Mouse (Mus musculus): ENCODE results near the gene AW146154.

GRCm38 (mm10) chr7:41500151-41500934, 653 bp upstream of the AW146154 start:
- no peak for TF ChIP-seq EP300 (IDR thresholded peaks at IDR 0.05; ENCODE audit: low read depth)
- peak; percentile 24; the same call in 1 of the 2 replicates for TF ChIP-seq CTCF (IDR thresholded peaks at IDR 0.05; ENCODE audit: low read depth)
